Mouse (Mus musculus): ENCODE measurements at regions not wholly inside any gene's neighbourhood (a gene's known extent, or its start where the extent isn't known, plus 50 kb on each side); places are given as distances from the start of the nearest gene placed in this dataset.

- Histone ChIP-seq H3K4me1 (ENCODE audit: control insufficient read depth, insufficient read depth, low read length) (no peaks in the 10 kb centered on the region), H3K9ac (ENCODE audit: low read length) (no peak overlapping the region), H3K27ac (ENCODE audit: low read depth, low read length) (no peak overlapping the region), H3K4me3 (ENCODE audit: low read depth, low read length) (no peak overlapping the region), H3K27me3 (ENCODE audit: control insufficient read depth, insufficient read depth, low read length) (no peaks in the 10 kb centered on the region), H3K9me3 (ENCODE audit: control insufficient read depth, low read length) (no peaks in the 10 kb centered on the region), H3K36me3 (ENCODE audit: control insufficient read depth, insufficient read depth, low read length) (no peaks in the 10 kb centered on the region), H3K4me2 (ENCODE audit: low read depth) (no peak overlapping the region)
- no peak for ATAC-seq (ENCODE audit: insufficient read depth, low FRiP score, low TSS enrichment)
- no peak for DNase-seq (ENCODE audit: low spot score)
Measured at GRCm38 (mm10) chr1:149463930-149464329, 497.2 kb downstream of the Pla2g4a start.

GRCm38 (mm10) chr1:149449801-149450493, 511.1 kb downstream of the Pla2g4a start:
- no peak for ATAC-seq (ENCODE audit: insufficient read depth, low FRiP score, low TSS enrichment)
- Histone ChIP-seq H3K9ac (ENCODE audit: low read length) (no peak overlapping the region), H3K36me3 (ENCODE audit: control insufficient read depth, insufficient read depth, low read length) (no peaks in the 10 kb centered on the region), H3K4me3 (ENCODE audit: low read depth, low read length) (no peak overlapping the region), H3K27me3 (ENCODE audit: control insufficient read depth, insufficient read depth, low read length) (no peaks in the 10 kb centered on the region), H3K4me1 (ENCODE audit: control insufficient read depth, insufficient read depth, low read length) (no peaks in the 10 kb centered on the region), H3K27ac (ENCODE audit: low read depth, low read length) (no peak overlapping the region), H3K9me3 (ENCODE audit: control insufficient read depth, low read length) (no peaks in the 10 kb centered on the region), H3K4me2 (ENCODE audit: low read depth) (no peak overlapping the region)
- DNase-seq (ENCODE audit: low spot score) = no peak
- 90% methylated on average over 2 of the region's 2 CpGs for WGBS

GRCm38 (mm10) chr1:149448516-149448915, 512.6 kb downstream of the Pla2g4a start:
- Histone ChIP-seq H3K9me3 (ENCODE audit: control insufficient read depth, low read length) (no peaks in the 10 kb centered on the region), H3K4me3 (ENCODE audit: low read depth, low read length) (no peak overlapping the region), H3K4me2 (ENCODE audit: low read depth) (no peak overlapping the region), H3K9ac (ENCODE audit: low read length) (no peak overlapping the region), H3K27me3 (ENCODE audit: control insufficient read depth, insufficient read depth, low read length) (no peaks in the 10 kb centered on the region), H3K36me3 (ENCODE audit: control insufficient read depth, insufficient read depth, low read length) (no peaks in the 10 kb centered on the region), H3K27ac (ENCODE audit: low read depth, low read length) (no peak overlapping the region), H3K4me1 (ENCODE audit: control insufficient read depth, insufficient read depth, low read length) (no peaks in the 10 kb centered on the region)
- 82% methylated on average over 5 of the region's 5 CpGs for WGBS
- ATAC-seq (ENCODE audit: insufficient read depth, low FRiP score, low TSS enrichment) = no peak
- no peak for DNase-seq (ENCODE audit: low spot score)

- no peaks in the 10 kb centered on the region for H3K9me3 ChIP-seq (ENCODE audit: control insufficient read depth, low read length)
- H3K9ac ChIP-seq (ENCODE audit: low read length) = no peak overlapping the region
- no peaks in the 10 kb centered on the region for H3K27me3 ChIP-seq (ENCODE audit: control insufficient read depth, insufficient read depth, low read length)
- H3K4me2 ChIP-seq (ENCODE audit: low read depth) = no peak overlapping the region
- no peak overlapping the region for H3K27ac ChIP-seq (ENCODE audit: low read depth, low read length)
- H3K4me1 ChIP-seq (ENCODE audit: control insufficient read depth, insufficient read depth, low read length) = no peaks in the 10 kb centered on the region
- DNase-seq (ENCODE audit: low spot score) = no peak
- no peaks in the 10 kb centered on the region for H3K36me3 ChIP-seq (ENCODE audit: control insufficient read depth, insufficient read depth, low read length)
- ATAC-seq (ENCODE audit: insufficient read depth, low FRiP score, low TSS enrichment) = no peak
- 85% methylated on average over 1 of the region's 1 CpGs for WGBS
- no peak overlapping the region for H3K4me3 ChIP-seq (ENCODE audit: low read depth, low read length)
Measured at GRCm38 (mm10) chr1:149411009-149411408, 550.1 kb downstream of the Pla2g4a start.

- H3K4me1 ChIP-seq (ENCODE audit: control insufficient read depth, insufficient read depth, low read length) = no peaks in the 10 kb centered on the region
- H3K4me2 ChIP-seq (ENCODE audit: low read depth) = no peak overlapping the region
- peak; percentile 36; the same call in 1 of the 2 replicates for ATAC-seq (ENCODE audit: insufficient read depth, low FRiP score, low TSS enrichment)
- no peak overlapping the region for H3K4me3 ChIP-seq (ENCODE audit: low read depth, low read length)
- H3K27me3 ChIP-seq (ENCODE audit: control insufficient read depth, insufficient read depth, low read length) = no peaks in the 10 kb centered on the region
- no peak overlapping the region for H3K9ac ChIP-seq (ENCODE audit: low read length)
- 53% methylated on average over 1 of the region's 1 CpGs for WGBS
- DNase-seq (ENCODE audit: low spot score) = no peak
- no peak overlapping the region for H3K27ac ChIP-seq (ENCODE audit: low read depth, low read length)
- H3K36me3 ChIP-seq (ENCODE audit: control insufficient read depth, insufficient read depth, low read length) = no peaks in the 10 kb centered on the region
- no peaks in the 10 kb centered on the region for H3K9me3 ChIP-seq (ENCODE audit: control insufficient read depth, low read length)
Measured at GRCm38 (mm10) chr1:149405367-149405766, 555.7 kb downstream of the Pla2g4a start.

GRCm38 (mm10) chr1:149388706-149389105, 572.4 kb downstream of the Pla2g4a start:
- Histone ChIP-seq H3K36me3 (ENCODE audit: control insufficient read depth, insufficient read depth, low read length) (no peaks in the 10 kb centered on the region), H3K27me3 (ENCODE audit: control insufficient read depth, insufficient read depth, low read length) (no peaks in the 10 kb centered on the region), H3K9ac (ENCODE audit: low read length) (no peak overlapping the region), H3K4me2 (ENCODE audit: low read depth) (no peak overlapping the region), H3K4me3 (ENCODE audit: low read depth, low read length) (no peak overlapping the region), H3K9me3 (ENCODE audit: control insufficient read depth, low read length) (no peaks in the 10 kb centered on the region), H3K4me1 (ENCODE audit: control insufficient read depth, insufficient read depth, low read length) (no peaks in the 10 kb centered on the region), H3K27ac (ENCODE audit: low read depth, low read length) (no peak overlapping the region)
- ATAC-seq (ENCODE audit: insufficient read depth, low FRiP score, low TSS enrichment) (no peak), DNase-seq (ENCODE audit: low spot score) (no peak)
- 75% methylated on average over 3 of the region's 3 CpGs for WGBS

- H3K36me3 ChIP-seq (ENCODE audit: control insufficient read depth, insufficient read depth, low read length) = no peaks in the 10 kb centered on the region
- H3K4me3 ChIP-seq (ENCODE audit: low read depth, low read length) = no peak overlapping the region
- H3K4me2 ChIP-seq (ENCODE audit: low read depth) = no peak overlapping the region
- no peaks in the 10 kb centered on the region for H3K9me3 ChIP-seq (ENCODE audit: control insufficient read depth, low read length)
- H3K9ac ChIP-seq (ENCODE audit: low read length) = no peak overlapping the region
- ATAC-seq (ENCODE audit: insufficient read depth, low FRiP score, low TSS enrichment) (no peak), DNase-seq (ENCODE audit: low spot score) (no peak)
- H3K27ac ChIP-seq (ENCODE audit: low read depth, low read length) = no peak overlapping the region
- no peaks in the 10 kb centered on the region for H3K4me1 ChIP-seq (ENCODE audit: control insufficient read depth, insufficient read depth, low read length)
- no peaks in the 10 kb centered on the region for H3K27me3 ChIP-seq (ENCODE audit: control insufficient read depth, insufficient read depth, low read length)
Measured at GRCm38 (mm10) chr1:149351338-149351907, 609.7 kb downstream of the Pla2g4a start.

GRCm38 (mm10) chr1:149347359-149347758, 613.7 kb downstream of the Pla2g4a start:
- DNase-seq (ENCODE audit: low spot score) (no peak), ATAC-seq (ENCODE audit: insufficient read depth, low FRiP score, low TSS enrichment) (no peak)
- 88% methylated on average over 1 of the region's 1 CpGs for WGBS
- no peak overlapping the region for H3K27ac ChIP-seq (ENCODE audit: low read depth, low read length)
- no peaks in the 10 kb centered on the region for H3K9me3 ChIP-seq (ENCODE audit: control insufficient read depth, low read length)
- no peaks in the 10 kb centered on the region for H3K36me3 ChIP-seq (ENCODE audit: control insufficient read depth, insufficient read depth, low read length)
- H3K4me1 ChIP-seq (ENCODE audit: control insufficient read depth, insufficient read depth, low read length) = no peaks in the 10 kb centered on the region
- H3K4me2 ChIP-seq (ENCODE audit: low read depth) = no peak overlapping the region
- no peak overlapping the region for H3K9ac ChIP-seq (ENCODE audit: low read length)
- H3K4me3 ChIP-seq (ENCODE audit: low read depth, low read length) = no peak overlapping the region
- no peaks in the 10 kb centered on the region for H3K27me3 ChIP-seq (ENCODE audit: control insufficient read depth, insufficient read depth, low read length)

- H3K36me3 ChIP-seq (ENCODE audit: control insufficient read depth, insufficient read depth, low read length) = no peaks in the 10 kb centered on the region
- no peak overlapping the region for H3K4me2 ChIP-seq (ENCODE audit: low read depth)
- ATAC-seq (ENCODE audit: insufficient read depth, low FRiP score, low TSS enrichment) = no peak
- no peak overlapping the region for H3K4me3 ChIP-seq (ENCODE audit: low read depth, low read length)
- H3K9me3 ChIP-seq (ENCODE audit: control insufficient read depth, low read length) = no peaks in the 10 kb centered on the region
- WGBS = 90% methylated on average over 5 of the region's 5 CpGs
- H3K27ac ChIP-seq (ENCODE audit: low read depth, low read length) = no peak overlapping the region
- H3K4me1 ChIP-seq (ENCODE audit: control insufficient read depth, insufficient read depth, low read length) = no peaks in the 10 kb centered on the region
- no peak overlapping the region for H3K9ac ChIP-seq (ENCODE audit: low read length)
- no peak for DNase-seq (ENCODE audit: low spot score)
- no peaks in the 10 kb centered on the region for H3K27me3 ChIP-seq (ENCODE audit: control insufficient read depth, insufficient read depth, low read length)
Measured at GRCm38 (mm10) chr1:149338158-149338557, 622.9 kb downstream of the Pla2g4a start.

Data from neural tube, embryonic 11.5 days (tissue).